Mouse (Mus musculus): Measurements from ENCODE around the gene Cebpb.
"Not testable (repeated sequence)": the region's sequence is repeated elsewhere in the genome, so short reads cannot be mapped to it uniquely, and the experiment has no call there.

The Cebpb gene

DNA sequence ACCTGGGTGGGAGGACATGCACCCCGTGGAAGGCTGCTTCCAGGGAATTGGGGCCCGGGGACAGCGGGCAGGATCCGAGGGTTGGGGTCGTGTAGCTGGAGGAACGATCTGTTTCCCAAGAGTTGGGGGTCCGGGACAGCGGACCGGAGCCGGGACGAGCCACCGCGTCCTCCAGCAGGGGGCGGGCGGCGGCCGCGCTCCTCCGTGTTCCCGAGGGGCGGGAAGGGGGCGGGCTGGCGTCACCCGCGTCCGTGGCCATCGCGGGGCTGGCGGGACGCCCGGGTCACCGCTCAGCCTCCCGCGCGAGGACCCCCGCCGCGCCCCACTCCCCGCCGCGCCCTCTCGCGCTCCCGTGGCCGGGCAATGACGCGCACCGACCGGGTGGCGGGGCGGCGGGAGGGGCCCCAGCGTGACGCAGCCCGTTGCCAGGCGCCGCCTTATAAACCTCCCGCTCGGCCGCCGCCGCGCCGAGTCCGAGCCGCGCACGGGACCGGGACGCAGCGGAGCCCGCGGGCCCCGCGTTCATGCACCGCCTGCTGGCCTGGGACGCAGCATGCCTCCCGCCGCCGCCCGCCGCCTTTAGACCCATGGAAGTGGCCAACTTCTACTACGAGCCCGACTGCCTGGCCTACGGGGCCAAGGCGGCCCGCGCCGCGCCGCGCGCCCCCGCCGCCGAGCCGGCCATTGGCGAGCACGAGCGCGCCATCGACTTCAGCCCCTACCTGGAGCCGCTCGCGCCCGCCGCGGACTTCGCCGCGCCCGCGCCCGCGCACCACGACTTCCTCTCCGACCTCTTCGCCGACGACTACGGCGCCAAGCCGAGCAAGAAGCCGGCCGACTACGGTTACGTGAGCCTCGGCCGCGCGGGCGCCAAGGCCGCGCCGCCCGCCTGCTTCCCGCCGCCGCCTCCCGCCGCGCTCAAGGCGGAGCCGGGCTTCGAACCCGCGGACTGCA is at the start of gene Cebpb:
TSS of gene Cebpb (plus strand) at position 418 of the 954 bp plus-strand sequence.
- peak; percentile 69 for DNase-seq (ENCODE audit: low read depth)

GRCm38 (mm10) chr2:167640279-167640678 is 48.4 kb upstream of the Cebpb start:
- peak; percentile 48 for DNase-seq (ENCODE audit: low read depth)

DNA sequence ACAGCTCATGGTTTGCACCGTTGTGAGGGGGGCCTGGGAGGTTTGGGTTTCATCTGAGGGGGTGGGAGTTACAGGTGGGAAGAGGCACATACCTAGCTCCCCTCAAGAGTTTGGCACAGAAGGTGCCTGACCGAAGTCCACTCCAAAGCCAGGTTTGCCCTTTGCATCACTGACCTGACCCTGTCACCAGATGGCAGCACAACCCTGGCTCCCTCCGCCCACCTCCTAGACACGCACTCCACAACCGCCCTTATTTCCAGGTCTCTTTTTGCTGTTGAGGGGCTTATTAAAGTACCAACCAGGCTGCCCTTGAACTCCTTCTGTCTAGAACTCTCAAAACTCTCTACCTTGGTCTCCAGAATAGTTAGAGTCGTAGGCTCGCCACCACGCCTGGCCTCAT is 47.4 kb upstream of the Cebpb start:
- peak; percentile 68 for DNase-seq (ENCODE audit: low read depth)

- no peak for DNase-seq (ENCODE audit: low read depth)
These were observed 46.6 kb upstream of the Cebpb start for GRCm38 (mm10) chr2:167642164-167642563.

DNA sequence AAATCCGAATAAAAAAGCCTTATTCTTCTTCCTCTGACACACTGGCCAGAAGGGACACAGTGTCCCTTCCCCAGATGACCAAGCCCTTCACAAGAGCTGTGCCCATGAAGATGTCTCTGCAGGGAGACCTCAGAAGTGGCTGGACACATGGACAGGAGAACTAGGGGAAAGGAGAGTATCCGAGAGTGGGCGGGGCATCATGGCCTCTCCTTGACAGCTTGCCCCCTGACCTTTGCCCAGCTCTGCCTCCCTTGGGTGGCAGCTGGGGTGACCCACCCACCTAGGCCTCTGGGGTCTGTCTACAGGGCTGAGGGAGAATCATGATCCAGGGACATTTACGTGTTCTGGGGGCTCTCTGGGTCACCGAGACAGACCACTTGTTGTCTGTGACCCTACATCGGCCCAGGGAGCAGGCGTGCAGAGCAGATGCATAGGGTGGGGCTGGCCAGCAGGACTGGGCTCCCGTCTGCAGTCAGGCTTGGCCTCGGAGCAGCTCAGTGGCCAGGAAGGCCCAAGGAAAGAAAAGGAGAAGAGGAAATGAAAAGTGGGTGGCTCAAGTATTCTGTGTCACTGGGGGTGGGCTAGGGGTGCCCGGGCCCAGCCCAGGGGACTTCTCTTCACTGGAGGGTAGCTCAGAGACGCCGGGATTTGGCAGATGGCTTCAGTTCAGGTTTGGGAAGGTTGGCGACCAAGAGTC is 45.2 kb upstream of the Cebpb start:
- not testable (repeated sequence) for DNase-seq (ENCODE audit: low read depth)

DNA sequence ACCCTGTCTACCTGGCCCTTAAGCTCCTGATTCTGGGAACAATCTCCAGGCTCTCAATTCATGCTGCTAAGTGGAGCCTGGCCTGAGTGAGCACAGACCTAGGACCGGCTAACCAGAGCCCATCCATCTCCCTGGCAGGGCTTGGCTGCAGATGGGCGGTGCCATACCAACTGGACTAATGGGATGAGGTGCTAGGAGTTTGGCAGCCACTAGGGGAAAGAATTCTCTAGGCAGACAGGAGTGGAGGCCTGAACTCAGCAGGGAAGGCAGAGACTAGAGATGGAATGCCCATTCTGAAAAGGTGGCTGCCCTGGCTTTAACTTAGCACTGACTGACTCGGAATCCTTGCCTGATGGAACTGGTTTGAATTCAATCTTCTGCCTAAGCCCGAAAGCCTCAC is 42.3 kb upstream of the Cebpb start:
- DNase-seq (ENCODE audit: low read depth) = no peak

- DNase-seq (ENCODE audit: low read depth) = peak; percentile 97
These were observed 39.3 kb upstream of the Cebpb start for GRCm38 (mm10) chr2:167649290-167650032.

- DNase-seq (ENCODE audit: low read depth) = no peak
These were observed 37.1 kb upstream of the Cebpb start for GRCm38 (mm10) chr2:167651622-167652021.

GRCm38 (mm10) chr2:167652694-167653093 is 36.0 kb upstream of the Cebpb start:
- no peak for DNase-seq (ENCODE audit: low read depth)

DNA sequence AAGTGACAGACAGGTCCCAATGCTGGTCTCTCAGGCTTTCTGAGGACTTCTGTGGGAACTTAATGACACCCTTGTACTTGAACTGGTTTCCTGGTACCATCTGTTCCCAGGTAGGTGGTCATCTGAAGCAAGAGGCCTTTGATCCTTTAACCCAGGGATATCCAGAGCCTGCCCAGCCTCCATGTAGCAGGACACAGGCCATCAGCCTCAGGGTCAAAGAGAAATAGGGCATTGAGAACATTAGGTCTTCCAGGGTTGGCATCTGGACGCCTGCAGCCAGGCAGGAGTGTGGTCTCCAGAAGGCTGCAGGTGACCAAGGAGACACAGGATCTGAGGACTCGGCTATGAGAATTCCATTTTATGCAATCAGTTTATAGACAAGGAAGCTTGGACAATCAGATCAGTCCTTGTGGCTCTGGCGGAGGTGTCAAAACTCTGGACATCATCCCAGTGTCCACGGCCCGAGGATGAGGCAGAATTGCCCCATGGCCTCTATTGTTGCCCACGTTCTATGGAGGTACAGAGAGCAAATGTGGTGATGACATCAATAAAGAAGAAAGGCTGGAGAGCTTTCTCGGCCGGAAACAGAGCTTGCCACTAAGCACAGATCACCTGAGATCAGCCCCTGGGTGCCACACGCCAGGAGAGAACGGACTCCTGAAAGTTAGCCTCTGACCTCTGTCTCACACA is 33.7 kb upstream of the Cebpb start:
- no peak for DNase-seq (ENCODE audit: low read depth)

DNA sequence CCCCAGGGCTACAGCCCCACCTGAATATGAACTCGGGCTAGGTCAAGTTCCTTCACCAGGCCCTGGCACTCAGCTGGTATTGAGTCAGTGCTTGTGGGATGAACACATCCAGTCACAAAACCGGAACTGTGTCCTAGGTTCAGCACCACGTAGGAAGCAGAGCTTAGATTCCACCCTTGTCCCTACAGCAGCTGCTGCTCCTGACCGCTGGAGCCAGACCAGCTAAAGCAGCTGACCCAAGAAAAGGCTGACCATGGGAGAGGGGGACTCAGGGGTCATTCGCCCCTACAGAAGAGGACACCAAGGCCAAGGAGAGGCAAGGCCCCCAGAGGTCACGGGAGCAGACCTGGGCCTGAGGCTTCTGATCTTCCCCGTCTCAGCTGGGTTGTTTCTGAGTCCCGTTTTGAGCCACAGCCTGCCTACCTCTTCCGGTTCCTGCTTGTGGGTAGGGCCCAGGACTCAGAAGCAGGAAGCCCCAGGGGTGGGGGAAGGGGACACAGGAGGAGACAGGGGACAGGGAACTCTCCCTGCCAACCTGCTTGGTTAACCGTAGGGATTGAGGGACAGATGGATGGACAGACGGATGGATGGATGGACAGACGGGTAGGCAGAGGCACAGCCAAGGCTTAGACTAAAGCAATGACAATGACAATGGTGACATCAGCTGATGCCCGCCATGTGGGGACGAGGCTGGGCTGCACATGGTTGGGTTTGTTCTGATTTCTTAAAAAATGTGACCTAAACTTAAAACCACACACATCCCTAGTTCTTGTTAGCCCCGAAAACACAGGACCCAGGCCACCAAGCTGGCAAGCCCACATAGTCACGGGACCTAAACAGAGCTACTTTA is 31.9 kb upstream of the Cebpb start:
- peak; percentile 91 for DNase-seq (ENCODE audit: low read depth)

DNA sequence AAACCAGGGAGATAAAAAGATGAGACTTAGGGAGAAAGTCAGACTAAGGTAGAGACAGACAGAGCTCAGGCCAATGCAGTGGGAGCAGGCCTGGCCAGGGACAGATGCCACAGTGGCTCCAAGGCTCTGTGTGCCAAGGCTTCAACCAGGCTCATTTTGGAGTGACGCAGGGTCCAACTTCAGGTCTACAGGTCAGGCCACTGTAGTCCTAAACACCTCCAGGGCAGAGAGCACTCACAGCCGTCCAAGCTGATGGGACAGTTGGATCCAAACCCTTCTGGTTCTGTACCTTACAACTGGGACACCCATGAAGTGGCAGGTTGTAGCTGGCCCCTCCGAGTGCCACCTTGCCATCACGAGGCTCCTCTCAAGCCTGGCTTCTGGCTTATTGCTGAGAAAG is 30.7 kb upstream of the Cebpb start:
- DNase-seq (ENCODE audit: low read depth) = no peak

DNA sequence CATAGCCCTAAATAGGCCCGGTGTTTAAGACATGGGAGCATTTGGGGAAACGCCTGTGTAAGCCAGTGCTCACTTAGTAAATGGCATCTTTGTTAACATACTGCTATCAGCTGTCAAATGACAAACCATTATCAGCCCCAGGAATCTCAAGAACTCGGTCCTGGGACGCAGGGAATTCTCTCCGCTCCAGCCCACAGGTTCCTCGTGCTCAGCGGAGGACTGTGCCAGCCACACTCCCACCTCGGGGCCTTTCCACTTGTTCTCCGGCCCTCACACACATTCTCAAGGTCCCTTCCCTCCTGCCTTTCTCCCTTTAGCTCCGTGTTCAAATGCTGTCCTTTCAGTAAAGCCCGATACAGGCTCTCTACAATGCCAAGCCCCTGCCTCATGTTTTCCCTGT is 30.0 kb upstream of the Cebpb start:
- no peak for DNase-seq (ENCODE audit: low read depth)

DNA sequence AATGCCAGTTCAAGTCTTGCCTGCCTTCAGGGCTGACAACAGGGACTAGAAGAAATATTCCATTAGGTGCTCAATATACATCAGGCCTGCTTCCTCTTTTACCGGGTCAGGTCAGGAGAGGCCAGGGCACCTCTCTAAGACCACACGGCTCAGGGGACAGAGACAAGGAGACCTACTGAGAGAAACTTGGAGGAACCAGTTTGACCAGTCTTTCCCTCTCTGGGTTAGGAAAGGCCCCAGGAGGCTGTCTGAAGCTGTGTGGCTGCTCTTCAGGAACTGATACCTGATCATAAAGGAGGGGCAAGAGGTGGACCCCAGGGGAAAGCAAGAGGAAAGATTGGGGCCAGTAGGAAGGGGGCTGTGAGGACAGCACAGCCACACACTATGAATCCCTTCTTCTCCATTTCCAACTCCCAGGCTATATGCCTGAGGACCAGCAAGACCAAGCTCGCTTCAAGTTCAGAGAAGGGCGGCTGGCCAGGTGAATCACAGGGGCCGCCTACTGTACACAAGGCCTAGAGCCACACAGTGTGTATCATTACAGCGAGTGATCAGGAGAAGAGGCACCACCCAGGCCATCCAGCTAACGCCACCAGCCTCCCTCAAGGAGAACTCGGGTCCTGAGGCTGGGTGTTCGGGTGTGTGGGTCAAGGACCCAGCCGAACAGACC is 29.4 kb upstream of the Cebpb start:
- DNase-seq (ENCODE audit: low read depth) = no peak

DNA sequence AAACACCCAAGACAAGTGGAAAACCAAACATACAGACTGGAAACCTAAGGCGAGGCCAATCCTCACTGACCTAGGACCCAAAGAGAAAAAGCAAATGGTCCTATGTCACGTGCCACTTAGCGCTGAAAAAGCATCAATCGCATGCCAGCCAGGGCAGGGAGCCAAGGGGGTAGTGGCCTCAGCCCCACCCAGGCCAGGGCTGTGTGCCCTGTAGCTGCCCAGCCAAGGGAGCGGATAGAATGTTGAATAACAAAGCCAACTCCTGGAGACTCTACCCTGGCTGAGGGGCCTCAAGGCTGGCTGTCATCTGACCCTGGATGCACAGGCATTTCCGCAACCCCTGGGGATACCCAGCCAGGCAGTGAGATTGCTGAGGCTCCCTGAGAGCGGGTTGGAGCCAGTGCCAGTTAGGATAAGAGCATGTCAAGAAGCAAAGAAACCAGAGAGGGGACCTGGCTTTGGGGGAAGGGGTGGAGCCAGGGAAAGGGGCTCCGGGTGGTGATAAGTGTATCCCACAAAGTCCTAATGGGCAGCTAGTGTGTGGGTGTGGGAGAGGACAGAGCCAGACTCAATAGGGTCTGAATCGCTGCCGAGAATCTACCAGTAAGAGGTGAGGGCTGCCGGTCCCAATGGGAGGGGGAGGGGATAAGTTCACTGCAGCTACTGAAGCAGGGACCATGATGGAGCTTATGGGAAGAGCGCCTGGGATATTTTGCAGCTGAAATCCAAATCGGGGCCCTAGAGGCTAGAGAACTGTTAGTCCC is 28.7 kb upstream of the Cebpb start:
- no peak for DNase-seq (ENCODE audit: low read depth)

DNA sequence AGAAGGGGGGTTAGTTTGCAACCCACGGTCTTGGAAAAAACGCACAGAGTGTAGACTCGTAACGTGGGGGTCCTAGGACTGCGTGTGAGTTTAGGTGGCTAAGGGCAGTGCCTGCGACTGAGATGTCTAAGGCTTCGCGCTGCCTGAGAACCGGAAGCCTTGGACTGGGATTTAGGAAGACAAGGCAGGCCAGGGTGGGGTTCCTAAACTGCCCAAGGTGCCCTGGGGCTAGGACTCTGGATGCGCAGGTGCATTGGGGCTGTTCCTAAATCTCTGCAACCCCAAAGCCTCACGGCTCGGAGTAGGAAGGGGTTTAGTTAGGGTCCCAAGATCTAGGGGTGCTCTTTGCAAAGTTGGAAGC is 28.1 kb upstream of the Cebpb start:
- DNase-seq (ENCODE audit: low read depth) = no peak

GRCm38 (mm10) chr2:167661270-167662203 is 27.2 kb upstream of the Cebpb start, which contains the start of gene Gm20431:
Gene Gm20431, minus strand, starts transcription at chr2:167661496.
- peak; percentile 91 for DNase-seq (ENCODE audit: low read depth)

DNA sequence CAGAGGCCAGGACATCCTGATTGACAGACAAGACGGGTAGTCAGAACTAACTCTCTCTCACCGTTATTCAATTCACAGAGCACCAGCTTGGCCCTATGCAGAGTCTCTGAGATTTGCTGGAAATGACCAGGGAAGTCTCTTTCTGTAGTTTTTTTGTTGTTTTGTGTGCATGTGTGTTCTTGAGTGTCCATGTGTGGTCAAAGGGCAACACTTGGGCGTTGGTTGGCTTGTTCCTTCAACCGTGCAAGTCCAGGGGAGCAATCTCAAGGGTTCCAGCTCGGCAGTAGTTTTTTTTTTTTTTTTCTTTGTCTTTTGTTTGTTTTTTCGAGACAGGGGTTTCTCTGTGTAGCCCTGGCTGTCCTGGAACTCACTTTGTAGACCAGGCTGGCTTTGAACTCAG is 26.0 kb upstream of the Cebpb start:
- DNase-seq (ENCODE audit: low read depth) = no peak
